Mouse (Mus musculus) hindbrain, embryonic 11.5 days (tissue): ENCODE results near the gene Gm572. TPM values are rescaled to one million over a fixed set of nuclear protein-coding genes. Genes with fewer than 3 reads are reported as not detected.

Experiments
- ATAC-seq: fragments of 200-750 bp; cut with Nextera tagmentation; 2 replicates; pipeline ENCODE4 v1.8.0; 2017; ENCODE audit warnings: mild to moderate bottlenecking, moderate TSS enrichment, moderate library complexity; ENCODE audit not compliant: low FRiP score
- DNase-seq: peaks from one replicate; pipeline ENCODE4 v3.0.0-alpha.2; 2015; ENCODE audit warnings: low spot score
- H3K27ac ChIP-seq: fragments of 300-500 bp; sonication (generic); 2 replicates; pipeline ENCODE4 v1.5.1; 2014; ENCODE audit warnings: mild to moderate bottlenecking, low read depth, low read length
- H3K27me3 ChIP-seq: fragments of 300-500 bp; sonication (generic); 2 replicates; pipeline ENCODE4 v1.6.1; 2014; ENCODE audit warnings: mild to moderate bottlenecking, low read length, moderate library complexity, mixed read lengths; ENCODE audit not compliant: control insufficient read depth, insufficient read depth
- H3K36me3 ChIP-seq: fragments of 300-500 bp; sonication (generic); 2 replicates; pipeline ENCODE4 v1.6.1; 2014; ENCODE audit warnings: mild to moderate bottlenecking, low read length, moderate library complexity, mixed read lengths; ENCODE audit not compliant: control insufficient read depth, insufficient read depth
- H3K4me1 ChIP-seq: fragments of 300-500 bp; sonication (generic); replicated peaks from 2 replicates; pipeline ENCODE4 v1.6.1; 2014; ENCODE audit warnings: low read length, mixed read lengths; ENCODE audit not compliant: control insufficient read depth, insufficient read depth
- H3K4me2 ChIP-seq: fragments of 300-500 bp; sonication (generic); replicated peaks from 2 replicates; pipeline ENCODE4 v1.6.1; 2014; ENCODE audit warnings: mild to moderate bottlenecking, low read depth, low read length
- H3K4me3 ChIP-seq: fragments of 300-500 bp; sonication (generic); 2 replicates; pipeline ENCODE4 v1.5.1; 2014; ENCODE audit warnings: low read depth, low read length
- H3K9ac ChIP-seq: fragments of 300-500 bp; sonication (generic); 2 replicates; pipeline ENCODE4 v1.6.1; 2014; ENCODE audit warnings: low read depth, low read length
- H3K9me3 ChIP-seq: fragments of 300-500 bp; sonication (generic); 2 replicates; pipeline ENCODE4 v1.6.1; 2016; ENCODE audit warnings: low read length; ENCODE audit not compliant: control insufficient read depth
- WGBS: fragments of 180-500 bp; shearing (Covaris S2); extraction: QIAGEN DNeasy Blood & Tissue Kit; methylation state at CpG from one replicate; pipeline ENCODE4 v1.1.7; 2014; 5-methylcytosine and 5-hydroxymethylcytosine counted together
- polyA plus RNA-seq: library from polyadenylated mRNA; unstranded; fragments of >200 nt; fragmentation: Nextera tagmentation; extraction: Ambion mirVana; gene quantifications from 2 replicates; pipeline ENCODE4 v1.2.1, GENCODE M21; 2014

Gene Gm572
- polyA plus RNA-seq, 1 experiment from 2014 or later, result not detected

- ATAC-seq (no peak), DNase-seq (no peak)
- Histone ChIP-seq H3K27ac (no peak overlapping the region), H3K4me2 (no peak overlapping the region), H3K9ac (no peak overlapping the region), H3K36me3 (no peaks in the 10 kb centered on the region), H3K4me3 (no peak overlapping the region), H3K27me3 (no peaks in the 10 kb centered on the region), H3K9me3 (no peaks in the 10 kb centered on the region), H3K4me1 (no peaks in the 10 kb centered on the region)
- 57% methylated on average over 3 of the region's 3 CpGs for WGBS
These were observed 11.0 kb upstream of the Gm572 start for GRCm38 (mm10) chr4:148632013-148632692.

- WGBS, result 80% methylated on average over 2 of the region's 2 CpGs
- Histone ChIP-seq H3K9me3 (no peaks in the 10 kb centered on the region), H3K27me3 (no peaks in the 10 kb centered on the region), H3K9ac (no peak overlapping the region), H3K4me2 (no peak overlapping the region), H3K4me3 (no peak overlapping the region), H3K4me1 (no peaks in the 10 kb centered on the region), H3K27ac (no peak overlapping the region), H3K36me3 (no peaks in the 10 kb centered on the region)
- ATAC-seq, result no peak
- DNase-seq, result no peak
These were observed 9.6 kb upstream of the Gm572 start for GRCm38 (mm10) chr4:148633395-148634061.

GRCm38 (mm10) chr4:148635309-148635708 lies 7.8 kb upstream of the Gm572 start:
- no peak for DNase-seq
- H3K4me1 ChIP-seq, result no peaks in the 10 kb centered on the region
- no peaks in the 10 kb centered on the region for H3K27me3 ChIP-seq
- H3K27ac ChIP-seq, result no peak overlapping the region
- 74% methylated on average over 2 of the region's 2 CpGs for WGBS
- H3K4me2 ChIP-seq, result no peak overlapping the region
- no peaks in the 10 kb centered on the region for H3K36me3 ChIP-seq
- no peak for ATAC-seq
- H3K9me3 ChIP-seq, result no peaks in the 10 kb centered on the region
- H3K9ac ChIP-seq, result no peak overlapping the region
- H3K4me3 ChIP-seq, result no peak overlapping the region

- Histone ChIP-seq H3K36me3 (no peaks in the 10 kb centered on the region), H3K4me2 (no peak overlapping the region), H3K27ac (no peak overlapping the region), H3K9me3 (no peaks in the 10 kb centered on the region), H3K4me3 (no peak overlapping the region), H3K27me3 (no peaks in the 10 kb centered on the region), H3K9ac (no peak overlapping the region), H3K4me1 (no peaks in the 10 kb centered on the region)
- no peak for ATAC-seq
- no peak for DNase-seq
- WGBS, result 65% methylated on average over 9 of the region's 9 CpGs
These were observed 4.8 kb upstream of the Gm572 start for GRCm38 (mm10) chr4:148638302-148638701.

- ATAC-seq (no peak), DNase-seq (no peak)
- no peaks in the 10 kb centered on the region for H3K4me1 ChIP-seq
These were observed 3.7 kb upstream of the Gm572 start for GRCm38 (mm10) chr4:148639455-148639854.

GRCm38 (mm10) chr4:148641121-148641520 lies 2.0 kb upstream of the Gm572 start:
- Histone ChIP-seq H3K27ac (no peak overlapping the region), H3K4me2 (no peak overlapping the region), H3K4me1 (no peaks in the 10 kb centered on the region), H3K9me3 (no peaks in the 10 kb centered on the region), H3K36me3 (no peaks in the 10 kb centered on the region), H3K27me3 (no peaks in the 10 kb centered on the region), H3K9ac (no peak overlapping the region), H3K4me3 (no peak overlapping the region)
- DNase-seq (no peak), ATAC-seq (no peak)
- WGBS, result 88% methylated on average over 5 of the region's 5 CpGs

More at GRCm38 (mm10) chr4:148639455-148639854, 3.7 kb upstream of the Gm572 start:
- Histone ChIP-seq H3K27ac (no peak overlapping the region), H3K4me2 (no peak overlapping the region), H3K36me3 (no peaks in the 10 kb centered on the region), H3K9ac (no peak overlapping the region), H3K4me3 (no peak overlapping the region), H3K9me3 (no peaks in the 10 kb centered on the region), H3K27me3 (no peaks in the 10 kb centered on the region)
- WGBS, result 85% methylated on average over 2 of the region's 2 CpGs

- Histone ChIP-seq H3K4me1 (no peaks in the 10 kb centered on the region), H3K27me3 (no peaks in the 10 kb centered on the region), H3K9ac (no peak overlapping the region), H3K36me3 (no peaks in the 10 kb centered on the region), H3K9me3 (no peaks in the 10 kb centered on the region), H3K4me2 (0 out of 2 replicates have a peak overlapping the region, but pooled peaks have one; percentile 8), H3K27ac (no peak overlapping the region), H3K4me3 (no peak overlapping the region)
- peak; percentile 77 for DNase-seq
- no peak for ATAC-seq
- WGBS, result 11% methylated on average over 9 of the region's 9 CpGs
These were observed 1.0 kb downstream of the Gm572 start for GRCm38 (mm10) chr4:148644157-148644511.

GRCm38 (mm10) chr4:148644926-148645325 lies 1.8 kb downstream of the Gm572 start:
- ATAC-seq (no peak), DNase-seq (no peak)
- Histone ChIP-seq H3K4me3 (no peak overlapping the region), H3K9me3 (no peaks in the 10 kb centered on the region), H3K36me3 (no peaks in the 10 kb centered on the region), H3K27ac (no peak overlapping the region), H3K27me3 (no peaks in the 10 kb centered on the region), H3K4me1 (no peaks in the 10 kb centered on the region), H3K4me2 (no peak overlapping the region), H3K9ac (no peak overlapping the region)
- 91% methylated on average over 6 of the region's 6 CpGs for WGBS

GRCm38 (mm10) chr4:148646616-148647015 lies 3.5 kb downstream of the Gm572 start:
- no peak overlapping the region for H3K27ac ChIP-seq
- ATAC-seq (no peak), DNase-seq (no peak)
- no peaks in the 10 kb centered on the region for H3K36me3 ChIP-seq
- H3K4me1 ChIP-seq, result 0 out of 2 replicates have a peak, but pooled peaks cover 2% of the 10 kb centered on the region
- no peak overlapping the region for H3K4me3 ChIP-seq
- H3K4me2 ChIP-seq, result no peak overlapping the region
- no peaks in the 10 kb centered on the region for H3K9me3 ChIP-seq
- no peak overlapping the region for H3K9ac ChIP-seq
- H3K27me3 ChIP-seq, result no peaks in the 10 kb centered on the region
- 75% methylated on average over 11 of the region's 11 CpGs for whole genome bisulfite sequencing
